Mouse (Mus musculus) left cerebral cortex, adult 2 months (tissue): ENCODE measurements around the gene Tbxas1. TPM values are rescaled to one million over a fixed set of nuclear protein-coding genes. Genes with fewer than 3 reads are reported as not detected.
A peak's percentile ranks its signal among the peaks of the same experiment; 100 is the strongest.

ENCODE experiments used
- DNase-seq, 2 experiments: peaks; one replicate each; pipeline ENCODE4 v3.0.0; 2021 to 2022; ENCODE audit warnings: low spot score in 2 of 2, mixed read lengths in 1 of 2; ENCODE audit errors: extremely low spot score in 1 of 2
- H3K27ac ChIP-seq: fragments of 200-600 bp; 2 replicates; pipeline ENCODE4 v1.8.1; 2022
- H3K4me3 ChIP-seq: fragments of 200-600 bp; 2 replicates; pipeline ENCODE4 v1.8.1; 2022
- CTCF ChIP-seq: fragments of 200-600 bp; IDR thresholded peaks from 2 replicates; pipeline ENCODE4 v1.8.1; 2022; ENCODE audit warnings: antibody characterized with exemption, mild to moderate bottlenecking, moderate library complexity
- intact Hi-C: fragments of 180-260 bp; cut with DNase I; formaldehyde crosslinking; loops from one replicate; pipeline ENCODE4 v1.15.1; 2025
- total RNA-seq, 2 experiments: library from RNA; stranded (reverse); gene quantifications; 2 replicates each; pipeline ENCODE4 v1.2.3; 2021

The Tbxas1 gene
- total RNA-seq, 2 experiments from 2014 or later: 2.2 to 2.6 TPM

DNA sequence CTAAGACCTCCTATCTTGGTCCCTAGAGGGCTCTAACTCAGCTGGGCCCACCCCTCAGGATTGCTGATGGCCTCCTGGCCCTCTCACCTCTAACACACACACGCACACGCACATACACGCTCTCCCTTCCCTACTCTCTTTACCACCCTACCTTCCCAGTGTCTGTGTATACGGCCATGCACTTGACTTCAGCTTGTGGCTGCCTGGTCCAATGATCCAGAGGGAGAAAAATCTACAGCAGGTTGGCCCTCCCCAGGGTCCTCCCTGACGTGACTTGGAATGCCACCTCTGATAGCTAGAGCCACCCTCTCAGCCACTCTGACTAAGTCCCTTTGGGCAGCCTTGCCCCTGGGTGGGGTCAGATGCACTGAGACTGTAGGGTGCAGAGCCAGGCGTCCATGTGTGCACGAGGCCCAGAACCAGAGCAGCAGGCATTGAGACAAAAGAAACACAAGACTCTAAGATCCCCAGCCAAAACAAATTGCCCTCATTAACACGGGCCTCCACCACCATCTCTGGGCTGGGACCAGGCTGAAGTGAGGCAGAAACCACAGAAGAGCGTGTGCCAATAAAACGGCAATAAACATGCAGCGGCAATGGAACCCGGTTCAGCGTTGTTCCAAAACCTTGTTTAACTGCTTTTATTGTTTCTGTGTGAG is 179.1 kb downstream of the Tbxas1 start:
- no peak for DNase-seq
- no peak for TF ChIP-seq CTCF
- Histone ChIP-seq H3K27ac (no peak overlapping the region), H3K4me3 (no peak overlapping the region)
- intact Hi-C loops: no loop called here

DNA sequence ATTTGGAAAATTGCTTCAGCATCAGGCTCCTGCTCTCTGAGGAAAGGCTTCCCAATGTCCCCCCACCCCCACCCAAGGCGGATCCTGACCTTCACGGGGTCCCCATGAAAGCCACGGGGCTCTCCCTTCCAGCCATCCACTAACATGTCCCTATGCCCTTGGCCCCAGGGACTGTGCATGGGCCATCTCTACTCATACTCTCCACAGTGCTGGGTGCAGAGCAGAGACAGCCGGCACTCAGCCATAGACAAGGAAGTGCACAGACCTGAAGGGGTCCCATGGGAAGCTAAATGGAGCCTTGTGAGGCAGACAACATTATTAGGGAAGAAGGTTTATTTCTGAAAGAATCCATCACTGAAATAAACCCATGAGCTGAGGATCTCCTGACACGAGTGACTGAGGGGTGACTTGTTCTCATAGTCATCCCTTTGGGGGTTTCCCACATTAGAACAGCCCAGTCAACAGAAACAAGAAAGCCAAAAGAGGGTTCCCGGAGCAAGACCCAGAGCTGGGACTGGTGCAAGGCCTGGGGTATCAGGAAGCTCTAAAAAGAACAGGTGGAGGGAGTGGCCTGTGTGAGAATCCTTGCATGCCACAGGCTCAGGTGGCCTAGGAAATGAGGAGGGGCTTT is 179.8 kb downstream of the Tbxas1 start:
- Histone ChIP-seq H3K27ac (no peak overlapping the region), H3K4me3 (no peak overlapping the region)
- no peak for TF ChIP-seq CTCF
- intact Hi-C loops: loop anchor here (5.0 kb wide), 1 partner anchor 103 kb away; no protein-coding TSS in a partner anchor
- no peak for DNase-seq

DNA sequence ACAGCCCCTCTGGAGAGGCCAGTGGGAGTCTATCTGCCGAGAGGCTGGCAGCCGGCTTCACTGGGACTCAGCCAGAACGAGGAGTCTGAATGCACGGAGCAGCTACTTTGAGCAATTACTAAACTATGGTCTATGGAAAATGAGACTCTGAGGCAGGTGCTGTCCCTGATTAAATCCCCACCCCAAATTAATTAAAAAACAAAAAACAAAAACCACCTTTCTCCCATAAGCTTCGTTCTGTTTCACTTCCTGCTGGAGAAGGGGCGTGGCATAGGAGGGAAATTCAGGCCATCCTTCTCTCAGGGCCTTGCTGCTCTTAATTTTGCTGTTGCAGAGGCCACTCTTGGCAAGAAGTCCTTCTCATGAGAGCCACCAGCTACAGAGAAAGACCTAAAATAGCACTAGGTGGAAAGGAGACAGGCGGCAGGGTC is 180.6 kb downstream of the Tbxas1 start:
- Histone ChIP-seq H3K27ac (no peak overlapping the region), H3K4me3 (no peak overlapping the region)
- DNase-seq: no peak
- intact Hi-C loops: loop anchor here (5.0 kb wide), 1 partner anchor 104 kb away; no protein-coding TSS in a partner anchor
- no peak for TF ChIP-seq CTCF

DNA sequence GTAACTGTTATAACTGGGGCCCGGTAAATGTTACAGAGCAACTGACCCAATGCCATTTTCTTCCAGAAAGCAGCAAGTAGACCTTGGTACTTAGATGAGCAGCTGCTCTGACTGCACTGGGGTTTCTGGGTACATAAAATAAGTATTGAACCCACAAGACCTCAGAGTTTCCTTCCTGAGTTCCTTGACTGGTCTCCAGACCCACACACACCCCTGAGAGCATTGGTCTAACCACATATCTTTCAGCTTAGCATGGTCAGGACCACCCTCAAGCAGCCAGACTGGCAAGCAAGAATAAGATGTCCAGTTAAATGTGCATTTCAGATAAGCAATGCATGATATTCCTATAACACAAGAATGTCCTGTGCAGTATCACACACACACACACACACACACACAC is 182.0 kb downstream of the Tbxas1 start:
- no peak overlapping the region for H3K4me3 ChIP-seq
- no peak overlapping the region for H3K27ac ChIP-seq
- no peak for DNase-seq
- TF ChIP-seq CTCF: no peak
- intact Hi-C loops: loop anchor here (5.0 kb wide), 1 partner anchor 105 kb away; no protein-coding TSS in a partner anchor

DNA sequence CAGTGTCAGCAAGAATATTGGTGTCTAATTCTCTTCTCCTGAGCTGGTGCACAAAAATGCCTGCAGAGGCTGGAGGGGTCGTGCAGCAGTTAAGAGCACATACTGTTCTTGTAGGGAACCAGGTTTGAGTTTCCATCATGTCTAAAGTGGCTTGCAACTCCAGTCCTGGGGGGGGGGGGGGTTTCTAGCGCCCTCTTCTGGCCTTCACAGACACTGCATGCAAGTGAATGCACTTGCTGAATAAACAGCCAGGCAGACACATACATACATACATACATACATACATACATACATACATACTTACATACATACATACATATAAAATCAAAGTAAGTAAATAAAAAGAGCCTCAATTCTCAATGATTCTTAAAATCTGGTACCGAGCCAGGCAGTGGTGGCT is 183.2 kb downstream of the Tbxas1 start:
- DNase-seq: no peak
- H3K4me3 ChIP-seq: no peak overlapping the region
- TF ChIP-seq CTCF: peak; percentile 43
- H3K27ac ChIP-seq: no peak overlapping the region
- intact Hi-C loops: loop anchor here (5.0 kb wide), 1 partner anchor 106 kb away; no protein-coding TSS in a partner anchor

DNA sequence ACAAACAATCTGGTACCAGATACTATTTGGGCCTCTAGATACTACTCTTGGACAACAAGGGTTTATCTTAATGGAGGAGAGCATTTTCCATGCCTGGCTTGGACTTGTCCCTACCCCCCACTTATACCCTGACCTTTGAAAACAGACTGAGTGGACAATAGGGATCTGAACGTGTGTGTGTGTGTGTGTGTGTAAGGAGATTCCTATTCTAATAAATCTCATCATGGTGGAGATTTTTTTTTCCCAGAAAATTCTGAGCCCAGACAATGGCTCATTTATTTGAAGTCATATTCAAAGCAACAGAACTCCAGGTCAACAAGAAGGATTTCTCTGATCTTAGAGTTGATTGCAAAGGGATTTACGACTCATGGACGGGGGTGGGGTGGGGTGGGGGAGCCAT is 183.7 kb downstream of the Tbxas1 start:
- DNase-seq: no peak
- TF ChIP-seq CTCF: no peak
- Histone ChIP-seq H3K27ac (no peak overlapping the region), H3K4me3 (no peak overlapping the region)
- intact Hi-C loops: loop anchor here (5.0 kb wide), 1 partner anchor 107 kb away; no protein-coding TSS in a partner anchor

DNA sequence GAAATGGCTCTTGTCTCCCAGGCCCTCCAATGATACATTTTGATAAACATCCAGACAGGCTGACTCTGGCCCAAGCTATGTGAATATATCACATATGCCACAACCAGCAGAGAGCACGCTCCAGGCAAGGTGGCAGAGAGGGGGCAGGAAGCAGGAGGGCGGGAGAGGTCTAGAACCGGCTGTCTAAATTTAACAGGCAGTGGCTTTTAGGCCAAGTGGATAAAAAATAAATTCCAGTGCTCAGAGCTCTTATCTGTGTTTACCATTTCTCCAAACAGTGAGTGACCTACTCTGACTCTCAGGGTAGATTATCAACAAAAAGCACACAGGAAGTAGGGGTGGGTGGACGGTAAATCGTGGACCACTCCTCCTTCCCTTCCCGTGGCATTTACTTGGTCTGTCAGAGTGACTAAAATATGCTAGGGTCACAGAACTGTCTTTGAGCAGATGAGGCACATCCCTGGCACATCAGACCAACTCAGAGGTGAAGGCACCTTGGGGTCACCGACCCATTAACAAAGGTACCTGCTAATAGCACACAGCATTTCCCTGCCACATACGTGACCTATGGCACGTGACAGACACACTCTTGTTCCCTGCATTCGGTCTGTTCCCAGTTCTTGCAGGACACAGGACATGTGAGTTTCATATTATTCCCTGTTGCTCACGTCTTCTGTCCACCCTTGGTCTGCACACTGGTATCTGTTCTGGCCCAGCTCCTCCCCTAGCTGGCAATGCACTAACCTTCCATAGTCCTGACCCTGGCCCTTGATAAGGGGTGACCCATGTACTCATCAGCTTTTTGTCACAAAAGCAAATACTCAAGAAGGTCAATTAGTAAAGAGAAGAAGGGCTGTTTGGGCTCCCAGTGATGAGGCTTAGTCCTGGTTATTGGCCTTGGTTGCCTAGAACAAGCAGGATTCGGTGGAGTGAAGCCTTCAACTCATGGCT is 184.6 kb downstream of the Tbxas1 start:
- no peak for TF ChIP-seq CTCF
- no peak overlapping the region for H3K27ac ChIP-seq
- intact Hi-C loops: loop anchor here (5.0 kb wide), 1 partner anchor 108 kb away; no protein-coding TSS in a partner anchor
- no peak overlapping the region for H3K4me3 ChIP-seq
- DNase-seq: no peak

DNA sequence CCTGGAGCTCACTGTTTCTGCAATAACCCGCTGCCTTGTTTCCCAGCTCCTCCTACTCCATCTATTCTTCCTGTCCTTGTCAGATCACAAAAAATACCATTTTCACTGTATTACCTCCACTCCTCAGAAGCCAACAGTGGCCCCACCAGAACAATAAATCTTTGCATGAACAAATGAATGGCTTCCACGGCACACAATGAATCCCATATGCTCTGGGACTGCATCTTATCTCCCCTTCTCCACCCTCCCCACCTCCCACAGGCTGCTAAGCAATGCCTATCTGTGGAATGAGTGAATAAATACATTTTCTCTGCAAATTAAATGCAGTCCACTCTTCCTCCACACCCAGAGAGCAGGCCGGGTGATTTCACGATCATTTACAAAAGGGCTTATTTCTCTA is 186.0 kb downstream of the Tbxas1 start:
- no peak for DNase-seq
- H3K4me3 ChIP-seq: no peak overlapping the region
- no peak for TF ChIP-seq CTCF
- intact Hi-C loops: no loop called here
- H3K27ac ChIP-seq: no peak overlapping the region

DNA sequence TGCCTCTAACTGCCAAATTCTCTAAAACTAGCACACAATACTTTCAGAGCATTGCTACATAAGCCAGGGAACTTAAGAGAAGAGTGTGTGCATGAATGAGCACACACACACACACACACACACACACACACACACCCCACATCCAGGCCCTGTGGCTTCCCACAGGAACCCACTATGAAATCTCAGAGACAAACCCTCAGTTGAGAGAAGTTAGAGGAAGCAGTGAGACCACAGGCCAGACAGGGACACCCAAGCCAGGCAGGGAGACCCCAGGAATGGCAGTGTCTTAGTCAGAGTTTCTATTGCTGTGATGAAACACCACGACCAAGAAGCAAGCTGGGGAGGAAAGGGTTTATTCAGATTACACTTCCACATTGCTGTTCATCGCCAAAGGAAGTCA is 188.3 kb downstream of the Tbxas1 start:
- Histone ChIP-seq H3K4me3 (no peak overlapping the region), H3K27ac (no peak overlapping the region)
- DNase-seq: no peak
- intact Hi-C loops: no loop called here
- no peak for TF ChIP-seq CTCF

DNA sequence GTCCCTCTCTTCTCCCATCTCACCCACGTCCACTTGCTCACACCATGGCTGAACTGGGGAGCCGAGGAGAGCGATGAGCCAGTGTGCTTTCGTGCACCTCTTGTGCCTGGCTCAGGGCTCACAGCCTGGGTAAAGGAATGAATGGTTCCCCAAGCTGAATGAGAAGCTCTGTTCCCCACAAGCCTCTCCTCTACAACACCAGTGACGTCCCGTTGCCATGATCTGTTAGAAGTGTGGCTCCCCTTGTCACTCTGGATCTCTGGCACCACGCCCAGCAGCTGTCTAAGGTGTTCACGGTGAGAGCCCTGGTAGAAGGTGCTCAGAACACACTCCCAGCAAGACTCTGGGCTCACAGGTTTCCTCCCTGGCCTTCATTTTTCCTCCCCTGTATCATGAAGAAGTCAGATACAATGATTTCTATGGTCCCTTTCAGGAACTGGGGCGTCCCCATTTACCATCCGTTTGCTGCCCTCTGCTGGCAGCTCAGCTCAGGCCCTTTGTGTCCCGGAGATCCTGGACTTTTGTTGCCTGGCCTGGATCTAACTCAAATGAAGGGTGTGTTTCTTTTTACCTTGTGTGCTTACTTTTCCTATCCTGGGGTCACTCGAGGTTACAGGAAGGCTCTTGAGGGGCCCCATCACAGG is 191.9 kb downstream of the Tbxas1 start:
- intact Hi-C loops: loop anchor here (2.0 to 5.0 kb wide), 3 partner anchors 110 to 192 kb away; partner anchors contain the start of gene Tbxas1
- TF ChIP-seq CTCF: peak; percentile 93
- peak; percentile 75 to 78 for DNase-seq
- H3K4me3 ChIP-seq: no peak overlapping the region
- H3K27ac ChIP-seq: no peak overlapping the region

DNA sequence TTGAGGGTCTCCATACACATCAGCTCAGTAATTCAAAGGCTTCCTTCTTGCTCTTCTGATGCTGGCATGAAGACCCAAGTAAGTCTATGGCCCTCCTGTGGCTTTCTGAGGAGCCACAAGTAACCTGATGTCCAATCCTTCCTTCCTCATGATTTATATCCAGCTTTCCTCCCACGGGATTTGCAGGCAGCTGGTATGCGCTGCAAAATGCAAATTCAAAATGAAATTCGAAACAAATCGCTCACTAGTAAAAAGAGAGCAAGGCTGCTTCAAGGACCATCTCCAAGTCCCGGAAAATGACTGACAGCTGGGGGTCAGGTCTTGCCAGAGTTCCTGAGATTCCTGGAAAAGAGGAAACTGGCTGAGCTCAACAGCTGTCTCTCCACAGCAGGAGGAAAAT is 197.5 kb downstream of the Tbxas1 start:
- intact Hi-C loops: loop anchor here (10.0 kb wide), 1 partner anchor 418 kb away; no protein-coding TSS in a partner anchor
- DNase-seq: no peak
- peak; percentile 25 for TF ChIP-seq CTCF
- Histone ChIP-seq H3K4me3 (no peak overlapping the region), H3K27ac (peak overlapping the region; percentile 7; the same call in 1 of the 2 replicates)
